12 mouse cellular contexts compared by ENCODE assay signal in genomic region chr1:45021234-45021633, GRCm38 (mm10).
A peak's percentile ranks its signal among the peaks of the same experiment; 100 is the strongest.
DNase-seq lines count a peak whose midpoint lies in the region; ATAC-seq and TF ChIP-seq lines count a peak whose summit lies in the region.
"Had no signal": no experiment of that assay in that cellular context is flagged by ENCODE, and none has a peak within 500 bp of the region (broad histone marks: within the 10 kb centered on the region; RNA-seq: fewer than 3 reads in every experiment).

No protein-coding gene starts in this region.

- WGBS in lung, embryonic 14.5 days = 45% methylated on average over 2 of the region's 2 CpGs
- 56% methylated on average over 2 of the region's 2 CpGs for WGBS in heart, embryonic 12.5 days
- WGBS in stomach, embryonic 15.5 days = 17% methylated on average over 2 of the region's 2 CpGs

- no peaks in the 10 kb centered on the region for H3K36me3 ChIP-seq in lung, embryonic 14.5 days (ENCODE audit: insufficient read depth)
- no peaks in the 10 kb centered on the region for H3K36me3 ChIP-seq in heart, embryonic 12.5 days
- no peaks in the 10 kb centered on the region for H3K36me3 ChIP-seq in stomach, embryonic 15.5 days
- H3K36me3 ChIP-seq: hindbrain, embryonic 12.5 days; neural tube, embryonic 13.5 days had no signal

- H3K4me2 ChIP-seq in lung, embryonic 14.5 days = no peak overlapping the region
- H3K4me2 ChIP-seq in heart, embryonic 12.5 days = no peak overlapping the region
- no peak overlapping the region for H3K4me2 ChIP-seq in stomach, embryonic 15.5 days
- H3K4me2 ChIP-seq: hindbrain, embryonic 12.5 days; neural tube, embryonic 13.5 days had no signal

- no peak for TF ChIP-seq CTCF in lung, embryonic 14.5 days (IDR thresholded peaks at IDR 0.05; ENCODE audit: low read depth)

- no peaks in the 10 kb centered on the region for H3K27me3 ChIP-seq in lung, embryonic 14.5 days (ENCODE audit: insufficient read depth, low read length)
- no peaks in the 10 kb centered on the region for H3K27me3 ChIP-seq in heart, embryonic 12.5 days (replicated peaks)
- H3K27me3 ChIP-seq in stomach, embryonic 15.5 days (replicated peaks) = no peaks in the 10 kb centered on the region
- H3K27me3 ChIP-seq: hindbrain, embryonic 12.5 days; neural tube, embryonic 13.5 days had no signal

- H3K4me3 ChIP-seq in lung, embryonic 14.5 days (ENCODE audit: low read depth, low read length) = no peak overlapping the region
- H3K4me3 ChIP-seq in heart, embryonic 12.5 days = no peak overlapping the region
- H3K4me3 ChIP-seq in stomach, embryonic 15.5 days (replicated peaks) = no peak overlapping the region
- H3K4me3 ChIP-seq: erythroblast, embryonic 14.5 days; hindbrain, embryonic 12.5 days; neural tube, embryonic 13.5 days had no signal

- no peaks in the 10 kb centered on the region; the same call in 1 of the 2 replicates for H3K9me3 ChIP-seq in lung, embryonic 14.5 days (ENCODE audit: low read depth, low read length)
- peaks cover 4% of the 10 kb centered on the region; the same call in 1 of the 2 replicates for H3K9me3 ChIP-seq in heart, embryonic 12.5 days (replicated peaks)
- no peaks in the 10 kb centered on the region for H3K9me3 ChIP-seq in stomach, embryonic 15.5 days
- H3K9me3 ChIP-seq: hindbrain, embryonic 12.5 days; neural tube, embryonic 13.5 days had no signal

- H3K27ac ChIP-seq in lung, embryonic 14.5 days (ENCODE audit: low read depth) = peak overlapping the region; percentile 55; the same call in 1 of the 2 replicates
- peak overlapping the region; percentile 74; the same call in 1 of the 2 replicates for H3K27ac ChIP-seq in heart, embryonic 12.5 days (ENCODE audit: poor library complexity, severe bottlenecking)
- H3K27ac ChIP-seq in stomach, embryonic 15.5 days = peak overlapping the region; percentile 75
- H3K27ac ChIP-seq: hindbrain, embryonic 12.5 days; neural tube, embryonic 13.5 days had no signal

- peaks cover 2% of the 10 kb centered on the region; the same call in 1 of the 2 replicates for H3K4me1 ChIP-seq in lung, embryonic 14.5 days (ENCODE audit: insufficient read depth)
- peaks cover 4% of the 10 kb centered on the region; the same call in 1 of the 2 replicates for H3K4me1 ChIP-seq in heart, embryonic 12.5 days (replicated peaks)
- H3K4me1 ChIP-seq in stomach, embryonic 15.5 days = no peaks in the 10 kb centered on the region
- H3K4me1 ChIP-seq: hindbrain, embryonic 12.5 days; neural tube, embryonic 13.5 days had no signal

- ATAC-seq in lung, embryonic 14.5 days (ENCODE audit: insufficient read depth) = no peak
- no peak for ATAC-seq in heart, embryonic 12.5 days (ENCODE audit: insufficient number of reproducible peaks, low FRiP score)
- no peak for ATAC-seq in stomach, embryonic 15.5 days (ENCODE audit: insufficient read depth, low FRiP score, low read depth)

- peak; percentile 10 for DNase-seq in adrenal gland, postnatal 10 days
- DNase-seq in adrenal gland, postnatal 14 days = no peak
- DNase-seq in lung, embryonic 14.5 days = no peak
- no peak for DNase-seq in lung, postnatal 10 days
- DNase-seq in cerebellum, adult 11-12 months = no peak
- no peak for DNase-seq in kidney, adult 11 months
- DNase-seq: spleen, adult 18-20 months had no signal

- H3K9ac ChIP-seq in lung, embryonic 14.5 days = no peak overlapping the region
- H3K9ac ChIP-seq in heart, embryonic 12.5 days = no peak overlapping the region
- H3K9ac ChIP-seq in stomach, embryonic 15.5 days = no peak overlapping the region
- H3K9ac ChIP-seq: hindbrain, embryonic 12.5 days; neural tube, embryonic 13.5 days had no signal
